Mouse (Mus musculus) CD4-positive, CD25-positive, alpha-beta regulatory T cell, adult 2 months (primary cell): ENCODE results near the gene Fam117a.
A peak's percentile ranks its signal among the peaks of the same experiment; 100 is the strongest.

Experiments used
- DNase-seq: peaks from one replicate; pipeline ENCODE4 v3.0.0-alpha.2; 2012; ENCODE audit warnings: low read depth, low spot score

Fam117a gene

GRCm38 (mm10) chr11:95336568-95337128 is at the start of gene Fam117a:
TSS of gene Fam117a (plus strand) at chr11:95337018.
- DNase-seq: peak; percentile 96

- no peak for DNase-seq
Observed at GRCm38 (mm10) chr11:95291998-95292397, 44.8 kb upstream of the Fam117a start.

- no peak for DNase-seq
Observed at GRCm38 (mm10) chr11:95293017-95293624, 43.7 kb upstream of the Fam117a start.

GRCm38 (mm10) chr11:95295736-95296135 is 41.1 kb upstream of the Fam117a start:
- no peak for DNase-seq

DNA sequence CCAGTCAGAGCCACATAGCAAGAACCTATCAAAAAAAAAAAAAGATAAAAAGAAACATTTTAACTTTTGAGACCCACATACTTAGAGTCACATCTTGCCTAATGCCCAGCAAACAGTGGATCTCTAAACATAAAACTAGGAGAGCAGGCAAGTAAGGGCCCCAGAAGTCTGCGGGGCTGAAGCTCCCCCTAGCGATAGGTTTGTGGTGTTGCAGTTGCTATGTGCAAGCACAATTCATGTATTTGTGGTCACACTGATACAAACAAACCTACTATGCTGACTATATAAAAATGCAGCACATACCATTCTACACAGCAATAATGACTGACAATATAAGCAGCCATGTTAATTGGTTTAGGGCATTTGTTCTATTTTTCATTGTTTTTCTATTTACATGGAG is 38.7 kb upstream of the Fam117a start:
- DNase-seq: peak; percentile 72

GRCm38 (mm10) chr11:95299886-95300285 is 36.9 kb upstream of the Fam117a start:
- DNase-seq: no peak

DNA sequence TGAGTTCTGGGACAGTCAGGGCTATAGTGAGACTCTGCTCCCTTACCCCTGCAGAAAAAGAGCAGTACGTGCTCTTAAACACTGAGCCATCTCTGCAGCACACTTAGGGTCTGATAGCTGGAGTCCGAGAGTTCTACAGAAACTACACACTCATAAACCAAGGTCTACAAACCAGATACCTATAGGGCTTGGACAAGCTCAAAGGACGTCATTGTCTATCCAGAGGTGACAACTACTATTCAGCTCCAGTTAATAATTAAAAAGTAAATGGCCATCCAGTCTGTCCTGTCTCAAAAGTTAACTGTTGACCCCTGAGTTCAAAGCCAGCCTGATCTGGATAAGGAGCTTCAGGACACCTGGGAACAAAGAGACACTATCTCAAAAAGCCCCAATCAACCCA is 35.0 kb upstream of the Fam117a start:
- DNase-seq: no peak

DNA sequence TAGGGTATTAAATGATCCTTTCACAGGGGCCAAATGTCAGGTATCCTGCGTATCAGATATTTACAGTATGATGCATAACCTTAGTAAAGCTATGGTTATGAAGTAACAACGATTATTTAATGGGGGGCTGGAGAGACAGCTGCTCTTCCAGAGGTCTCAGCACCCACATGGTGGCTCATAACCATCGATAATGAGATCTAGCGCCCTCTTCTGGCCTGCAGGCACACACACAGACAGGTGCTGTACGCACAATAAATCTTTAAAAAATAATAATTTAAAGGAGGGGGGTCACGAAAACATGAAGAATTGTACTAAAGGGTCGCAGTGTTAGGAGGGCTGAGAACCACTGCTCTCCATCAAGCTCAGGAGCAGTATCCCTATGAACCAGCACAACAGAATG is 31.2 kb upstream of the Fam117a start:
- peak; percentile 56 for DNase-seq

DNA sequence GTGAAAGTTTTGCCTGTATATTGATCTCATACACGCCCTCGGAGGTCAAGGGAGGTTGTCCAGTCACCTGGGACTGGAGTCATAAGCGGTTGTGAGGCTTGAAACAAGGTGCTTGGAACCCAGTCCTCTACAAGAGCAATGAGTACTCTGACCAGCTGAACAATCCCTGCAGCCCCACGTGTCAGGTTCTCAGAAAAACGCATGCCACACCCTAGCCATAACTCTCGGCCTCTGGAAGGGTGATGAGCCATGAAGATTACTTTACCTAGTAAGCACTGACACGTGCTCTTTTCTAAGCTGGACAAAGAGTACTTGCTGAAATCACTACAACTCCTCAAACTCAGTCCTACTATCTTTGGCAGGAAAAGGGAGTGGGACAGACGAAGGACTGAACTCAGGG is 29.3 kb upstream of the Fam117a start:
- no peak for DNase-seq

- DNase-seq: peak; percentile 98
Observed at GRCm38 (mm10) chr11:95309510-95310006, 27.3 kb upstream of the Fam117a start.

- peak; percentile 99 for DNase-seq
Observed at GRCm38 (mm10) chr11:95310007-95310647, 26.7 kb upstream of the Fam117a start, which contains the start of gene Kat7. TSS of gene Kat7 (minus strand) at chr11:95310246.

DNA sequence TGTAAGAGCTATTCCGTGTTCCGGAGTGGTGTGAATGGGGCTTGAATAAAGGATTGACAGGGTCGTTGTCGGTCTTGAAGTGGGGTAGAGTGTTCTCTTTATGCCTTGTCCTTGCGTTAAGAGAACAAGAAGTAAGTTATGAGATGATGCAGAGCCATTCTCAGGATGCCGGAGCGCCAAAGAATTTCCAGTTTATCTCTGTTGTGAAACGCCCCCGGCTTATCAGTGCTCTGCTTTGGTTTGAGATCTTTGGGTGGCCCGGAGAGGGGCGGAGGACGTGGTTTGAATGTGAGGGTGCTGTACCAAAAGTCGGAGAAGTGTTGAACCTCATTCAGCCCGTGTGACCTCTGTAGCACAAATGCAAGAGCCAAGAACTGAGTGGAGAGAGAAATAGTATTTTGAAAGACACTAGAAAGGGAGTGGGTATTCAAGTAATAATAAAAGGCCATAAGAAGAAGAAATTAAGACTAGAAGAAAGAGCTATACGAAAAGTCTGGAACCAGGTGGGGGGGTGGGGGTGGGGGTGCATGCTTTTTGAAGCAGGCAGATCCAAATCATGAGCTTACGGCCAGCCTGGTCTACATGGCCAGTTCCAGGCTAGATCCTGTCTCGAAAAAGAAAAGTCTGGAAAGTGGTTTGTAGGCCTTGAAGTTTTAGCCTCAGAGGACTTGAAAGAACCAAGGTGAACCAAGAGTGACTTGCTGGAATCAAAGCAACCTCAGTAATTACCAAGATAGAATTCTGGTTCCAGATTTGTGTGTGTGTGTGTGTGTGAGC is 26.0 kb upstream of the Fam117a start:
- DNase-seq: peak; percentile 46

- DNase-seq: no peak
Observed at GRCm38 (mm10) chr11:95311425-95311807, 25.4 kb upstream of the Fam117a start.

DNA sequence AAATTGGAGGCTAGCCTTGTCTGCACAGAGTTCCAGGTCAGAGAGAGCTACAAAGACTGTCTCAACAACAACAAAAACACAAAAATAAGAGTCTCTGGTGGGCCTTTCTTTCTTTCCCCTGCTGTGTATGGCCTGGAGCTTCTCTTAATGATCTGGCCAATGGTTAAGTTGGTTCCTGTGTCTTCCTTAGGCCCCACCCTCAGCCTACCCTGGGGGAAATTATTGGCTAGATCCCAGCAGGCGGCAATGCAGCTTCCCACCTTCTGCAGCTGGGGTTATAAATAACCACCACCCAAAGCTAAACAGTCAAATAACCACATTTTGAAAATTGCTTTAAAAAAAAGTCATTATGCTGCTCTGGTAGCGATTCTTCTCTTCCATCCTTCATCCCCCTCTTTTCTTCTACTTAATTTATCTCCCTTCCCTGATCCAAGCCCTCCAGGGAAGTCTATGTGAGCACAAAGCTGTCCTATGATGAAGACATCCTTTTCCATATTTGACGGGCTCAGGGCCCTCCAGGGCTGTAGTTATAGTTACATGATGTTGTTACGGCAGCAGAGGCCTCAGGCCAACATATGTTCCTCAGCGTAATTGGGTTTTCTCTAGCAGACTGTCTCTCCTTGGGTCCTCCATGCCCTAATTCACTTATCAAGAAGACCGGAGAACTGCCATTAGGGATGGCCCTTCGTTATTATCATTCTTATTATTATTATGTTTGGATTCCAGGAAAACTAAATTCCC is 21.4 kb upstream of the Fam117a start:
- no peak for DNase-seq

DNA sequence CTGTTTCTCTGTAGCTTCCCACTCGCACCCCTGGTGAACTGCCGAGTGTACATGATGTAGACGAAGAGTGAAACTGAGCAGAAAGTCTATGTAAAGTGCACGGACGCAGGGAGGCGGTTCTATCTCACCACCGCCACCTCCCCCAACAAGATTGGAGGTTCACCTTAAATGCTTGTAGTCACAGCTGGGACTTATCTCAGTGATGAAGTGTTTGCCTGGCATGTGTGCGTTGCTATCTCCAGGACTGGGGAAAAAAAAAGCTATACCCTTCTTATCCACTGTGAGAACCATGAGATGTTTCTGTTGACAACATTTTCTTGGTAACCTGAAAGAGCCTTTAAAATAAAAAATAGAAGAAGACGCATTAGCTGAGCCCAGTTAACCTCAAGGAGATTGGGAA is 18.7 kb upstream of the Fam117a start:
- DNase-seq: no peak

- no peak for DNase-seq
Observed at GRCm38 (mm10) chr11:95319506-95319905, 17.3 kb upstream of the Fam117a start.

DNA sequence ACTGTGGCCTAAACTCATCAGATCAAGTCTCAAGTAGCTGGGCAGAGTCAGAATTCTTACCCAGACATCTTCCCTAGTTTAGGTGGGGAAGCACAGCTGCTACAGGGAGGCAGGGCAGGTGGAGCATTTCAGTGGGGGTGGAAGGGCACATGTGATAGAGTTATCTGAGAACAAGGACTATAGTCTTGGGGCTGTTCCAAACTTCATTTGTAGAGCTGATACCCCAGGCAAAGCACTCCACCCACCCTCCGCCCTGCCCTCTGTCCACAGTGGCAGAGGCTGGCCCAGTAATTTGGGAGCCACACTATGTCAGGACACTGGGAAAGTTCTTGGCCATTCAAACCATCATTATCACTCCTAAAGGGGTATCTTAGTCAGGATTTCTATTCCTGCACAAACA is 16.8 kb upstream of the Fam117a start:
- DNase-seq: no peak

- no peak for DNase-seq
Observed at GRCm38 (mm10) chr11:95324181-95324580, 12.6 kb upstream of the Fam117a start.

DNA sequence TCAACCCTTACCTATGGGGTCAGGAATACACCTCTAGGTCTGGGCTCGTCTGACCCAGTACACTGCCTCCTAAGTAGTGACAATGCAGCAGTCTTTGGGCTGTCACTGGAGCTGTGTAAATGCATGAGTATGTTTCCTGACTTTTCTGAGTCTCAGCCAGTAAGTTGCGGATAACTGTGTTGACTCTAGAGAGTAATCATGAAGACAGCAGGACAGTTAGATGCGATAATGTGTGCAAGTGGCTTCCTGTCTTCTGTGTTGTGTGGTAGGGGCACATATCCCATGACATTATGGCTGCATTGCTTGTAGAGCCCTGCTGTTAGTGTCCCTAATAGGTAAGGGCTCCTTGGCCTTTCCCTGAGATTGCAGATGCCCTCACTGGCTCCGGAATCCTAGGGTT is 11.0 kb upstream of the Fam117a start:
- DNase-seq: no peak

DNA sequence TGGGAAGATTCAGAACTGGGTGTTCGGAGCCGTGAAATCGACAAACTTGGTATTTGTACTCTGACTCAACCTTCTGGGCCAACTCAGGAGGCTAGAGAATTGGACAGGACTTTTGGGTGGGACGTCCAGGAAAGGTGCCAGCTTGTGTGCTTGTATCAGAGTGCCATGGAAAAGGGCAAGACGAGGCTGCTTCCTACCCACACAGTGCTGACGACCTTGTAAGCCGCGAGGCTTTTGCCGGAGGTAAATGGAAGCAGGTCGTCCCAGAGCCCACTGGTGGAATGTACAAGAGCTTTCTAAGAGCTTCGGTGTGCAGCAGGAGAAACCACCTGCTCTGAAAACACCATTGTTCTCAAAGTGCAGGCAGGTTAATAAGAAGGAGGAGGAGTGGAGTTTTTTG is 10.6 kb upstream of the Fam117a start:
- DNase-seq: no peak

DNA sequence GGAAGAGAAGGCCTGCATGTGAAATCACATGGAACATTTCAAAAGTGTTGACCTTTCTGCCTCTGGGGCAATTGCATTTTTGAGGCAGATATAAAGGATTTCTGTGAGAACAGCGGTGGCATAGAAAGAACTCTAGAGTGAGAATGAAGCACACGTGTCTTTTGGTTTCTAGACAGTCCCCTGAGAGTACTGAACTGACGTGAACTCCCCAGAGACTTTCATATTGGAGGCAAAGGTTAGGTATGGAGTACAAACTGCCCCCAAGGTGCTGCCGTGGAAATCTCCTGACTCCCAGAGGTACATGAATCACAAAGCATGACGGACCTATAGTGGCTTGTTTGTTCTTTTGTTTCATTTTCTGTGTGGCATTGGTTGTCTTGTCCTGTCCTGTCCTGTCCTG is 8.2 kb upstream of the Fam117a start:
- DNase-seq: no peak

GRCm38 (mm10) chr11:95330662-95331061 is 6.2 kb upstream of the Fam117a start:
- no peak for DNase-seq
